ENCODE assay signal across 9 mouse cellular contexts in the genomic region with DNA sequence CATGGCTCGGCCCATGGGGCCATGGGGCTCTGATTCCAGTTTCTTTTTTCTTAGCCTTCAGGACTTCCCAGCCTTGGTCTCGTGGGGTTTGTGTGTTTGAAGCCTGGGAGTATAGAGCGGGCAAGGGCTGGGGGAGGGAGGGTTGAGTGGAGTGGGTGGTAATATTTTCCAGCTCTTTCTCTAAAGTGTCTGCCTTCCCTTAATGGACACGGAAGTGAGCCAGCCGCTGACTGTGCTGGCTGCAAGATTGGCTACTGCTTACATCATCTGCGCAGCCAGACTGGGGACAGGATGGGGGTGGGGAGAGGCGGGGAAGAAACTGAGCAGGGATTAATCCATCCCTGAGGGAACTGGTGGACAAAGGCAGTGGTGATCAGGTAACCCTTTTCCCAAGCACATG. TPM values are rescaled to one million over a fixed set of nuclear protein-coding genes. Genes with fewer than 3 reads are reported as not detected.
A peak's percentile ranks its signal among the peaks of the same experiment; 100 is the strongest.
DNase-seq lines count a peak whose midpoint lies in the region; ATAC-seq lines count a peak whose summit lies in the region.
"Had no signal": no experiment of that assay in that cellular context is flagged by ENCODE, and none has a peak within 500 bp of the region (broad histone marks: within the 10 kb centered on the region; RNA-seq: fewer than 3 reads in every experiment).

No protein-coding gene starts in this region.

- H3K9me3 ChIP-seq in hindbrain, embryonic 13.5 days = no peaks in the 10 kb centered on the region
- H3K9me3 ChIP-seq in limb, embryonic 13.5 days = no peaks in the 10 kb centered on the region

- peaks cover 6% of the 10 kb centered on the region; the same call in 1 of the 2 replicates for H3K4me1 ChIP-seq in hindbrain, embryonic 13.5 days (replicated peaks)
- H3K4me1 ChIP-seq in limb, embryonic 13.5 days = peaks cover 20% of the 10 kb centered on the region

- peak; percentile 75 for ATAC-seq in hindbrain, embryonic 13.5 days (ENCODE audit: low FRiP score)
- ATAC-seq in limb, embryonic 13.5 days (ENCODE audit: low FRiP score, low read depth) = peak; percentile 90
- ATAC-seq in CD4-positive, CD25-positive, alpha-beta regulatory T cell, adult 4 months = no peak

- no peak overlapping the region for H3K4me2 ChIP-seq in hindbrain, embryonic 13.5 days
- peak overlapping the region; percentile 46 for H3K4me2 ChIP-seq in limb, embryonic 13.5 days (replicated peaks)

- no peak overlapping the region for H3K4me3 ChIP-seq in hindbrain, embryonic 13.5 days
- no peak overlapping the region for H3K4me3 ChIP-seq in limb, embryonic 13.5 days

- H3K36me3 ChIP-seq in hindbrain, embryonic 13.5 days = no peaks in the 10 kb centered on the region
- H3K36me3 ChIP-seq in limb, embryonic 13.5 days = no peaks in the 10 kb centered on the region

- peak overlapping the region; percentile 3; the same call in 1 of the 2 replicates for H3K27ac ChIP-seq in hindbrain, embryonic 13.5 days
- peak overlapping the region; percentile 79 for H3K27ac ChIP-seq in limb, embryonic 13.5 days
- H3K27ac ChIP-seq: liver, embryonic 14.5 days had no signal

- WGBS in hindbrain, embryonic 13.5 days = 57% methylated on average over 7 of the region's 7 CpGs
- WGBS in limb, embryonic 13.5 days = 17% methylated on average over 7 of the region's 7 CpGs

- H3K9ac ChIP-seq in hindbrain, embryonic 13.5 days = no peak overlapping the region
- 0 out of 2 replicates have a peak overlapping the region, but pooled peaks have one; percentile 8 for H3K9ac ChIP-seq in limb, embryonic 13.5 days
- H3K9ac ChIP-seq: liver, embryonic 14.5 days had no signal

- DNase-seq in 3134 (ENCODE audit: extremely low read depth, insufficient read length, low spot score) = peak; percentile 39
- DNase-seq in R1 (ENCODE audit: low read depth, low spot score) = peak; percentile 49
- peak; percentile 62 for DNase-seq in gastrocnemius, adult 18-20 months (ENCODE audit: low spot score)
- DNase-seq in retina, postnatal 1 day = peak; percentile 41
- no peak for DNase-seq in cerebellum, adult 11-12 months

- no peaks in the 10 kb centered on the region for H3K27me3 ChIP-seq in hindbrain, embryonic 13.5 days
- no peaks in the 10 kb centered on the region for H3K27me3 ChIP-seq in limb, embryonic 13.5 days

RNA-seq across cellular contexts. Expression of a gene that starts 52.3 kb away (rescaled TPM):
- not detected for total RNA-seq in gastrocnemius, adult 18-20 months (2021)
- polyA plus RNA-seq in hindbrain, embryonic 13.5 days (2015; fragmentation: Nextera tagmentation; extraction: Ambion mirVana) = not detected in 2 replicates
- polyA plus RNA-seq in limb, embryonic 13.5 days (2015; fragmentation: Nextera tagmentation; extraction: Ambion mirVana) = not detected in 2 replicates
- not detected for polyA plus RNA-seq in CD4-positive, CD25-positive, alpha-beta regulatory T cell, adult 4 months (2017; shearing (Covaris generic))
- polyA plus RNA-seq: liver, embryonic 14.5 days had no signal
